Mouse (Mus musculus) 416B (cell line): ENCODE measurements around the gene Tceal7.
"Not testable (repeated sequence)": the region's sequence is repeated elsewhere in the genome, so short reads cannot be mapped to it uniquely, and the experiment has no call there.

ENCODE experiments used
- DNase-seq: peaks from one replicate; pipeline ENCODE4 v3.0.0; 2011; ENCODE audit warnings: low read depth

The Tceal7 gene

DNA sequence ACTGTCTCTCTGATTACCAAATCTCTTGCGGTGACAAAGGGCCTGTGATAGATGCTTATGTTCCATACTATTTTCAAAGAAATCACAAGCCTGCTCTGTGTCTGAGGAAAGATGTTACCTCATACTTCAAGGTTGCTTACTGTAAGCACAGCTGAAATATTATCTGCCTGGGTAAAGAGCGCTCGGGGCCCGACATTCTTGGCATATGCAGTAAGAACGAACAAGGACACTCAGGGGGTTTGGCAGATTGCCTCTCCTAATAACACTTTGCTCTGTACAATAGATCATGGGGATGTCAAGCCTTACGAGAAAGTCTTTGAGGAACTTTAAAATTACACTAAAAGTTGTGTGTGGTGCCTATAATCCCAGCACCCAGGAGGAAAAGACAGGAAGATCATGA is 34.2 kb downstream of the Tceal7 start:
- DNase-seq: no peak

- DNase-seq: no peak
Observed at GRCm38 (mm10) chrX:136249671-136250070, 35.1 kb downstream of the Tceal7 start.

- no peak for DNase-seq
Observed at GRCm38 (mm10) chrX:136252023-136252729, 37.6 kb downstream of the Tceal7 start.

DNA sequence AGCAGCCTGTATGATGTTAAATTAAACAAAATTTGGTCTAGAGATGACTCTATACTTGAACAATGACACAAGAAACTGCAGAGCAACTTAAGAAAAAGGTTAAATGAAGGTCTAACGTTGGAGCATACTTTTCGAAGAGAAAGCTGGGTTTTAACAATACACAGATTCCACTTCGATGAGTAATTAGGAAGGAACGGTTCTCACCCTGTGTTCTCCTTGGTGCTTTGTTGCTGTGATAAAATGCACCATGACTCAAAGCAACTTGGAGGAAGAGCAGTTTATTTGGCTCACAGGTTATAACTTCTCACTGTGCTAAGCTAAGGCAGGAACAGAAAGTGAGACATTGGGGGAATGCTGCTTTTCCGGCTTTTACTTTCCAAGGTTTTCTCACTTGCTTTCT is 53.1 kb downstream of the Tceal7 start:
- no peak for DNase-seq

DNA sequence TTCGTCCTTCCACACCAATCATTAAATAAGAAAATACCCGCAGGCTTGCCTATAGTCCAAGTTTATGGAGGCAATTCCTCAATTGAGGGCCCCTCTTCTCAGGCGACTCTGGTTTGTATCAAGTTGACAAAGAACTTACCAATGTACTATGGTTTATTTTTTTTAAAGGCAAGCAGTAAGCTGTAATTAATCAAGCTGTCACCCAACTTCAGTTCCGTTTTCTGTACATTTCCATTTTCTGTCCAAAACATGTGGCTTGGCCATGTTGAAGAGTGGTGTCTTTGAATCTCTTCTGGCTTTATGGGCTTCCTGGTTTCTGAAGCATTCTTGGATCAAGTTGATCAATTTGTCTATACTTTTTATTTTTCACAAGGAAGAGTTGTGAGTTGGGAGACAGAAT is 53.6 kb downstream of the Tceal7 start:
- no peak for DNase-seq

GRCm38 (mm10) chrX:136269743-136270392 is 55.3 kb downstream of the Tceal7 start, which contains the start of gene Bex3:
TSS of gene Bex3 (plus strand) at chrX:136270253.
- not testable (repeated sequence) for DNase-seq

DNA sequence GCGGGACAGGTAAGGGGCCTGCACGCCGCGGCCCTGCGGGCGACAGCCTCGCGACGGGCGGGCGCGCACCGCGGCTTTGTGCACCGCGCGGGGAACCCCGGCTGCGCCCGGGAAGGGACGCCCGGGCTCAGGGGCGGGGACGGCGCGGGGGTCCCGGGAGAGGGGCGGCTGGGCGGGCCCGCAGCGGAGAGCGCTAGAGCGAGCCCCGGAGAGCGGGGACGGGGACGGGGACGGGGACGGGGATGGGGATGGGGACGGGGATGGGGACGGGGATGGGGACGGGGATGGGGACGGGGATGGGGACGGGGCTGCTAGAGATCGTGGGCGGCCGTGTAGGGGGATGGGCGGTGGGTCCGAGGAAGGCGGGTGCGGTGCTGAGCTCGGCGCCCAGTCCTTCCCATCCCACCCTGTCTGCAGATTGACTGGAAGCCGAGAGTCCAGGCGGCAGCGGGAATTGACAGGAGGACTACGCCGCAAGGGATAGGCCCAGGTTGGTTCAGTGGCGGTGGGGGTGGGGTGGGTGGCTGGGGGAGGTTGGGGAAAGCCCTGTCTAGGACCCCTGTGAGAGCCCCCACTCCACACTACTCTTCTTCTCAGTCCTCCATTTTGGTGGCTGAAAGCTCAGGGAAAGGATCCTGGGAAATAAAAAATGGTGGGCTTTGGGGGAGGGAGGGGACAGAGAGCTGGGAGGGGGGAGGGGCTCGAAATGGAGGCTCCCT is 56.0 kb downstream of the Tceal7 start:
- not testable (repeated sequence) for DNase-seq

DNA sequence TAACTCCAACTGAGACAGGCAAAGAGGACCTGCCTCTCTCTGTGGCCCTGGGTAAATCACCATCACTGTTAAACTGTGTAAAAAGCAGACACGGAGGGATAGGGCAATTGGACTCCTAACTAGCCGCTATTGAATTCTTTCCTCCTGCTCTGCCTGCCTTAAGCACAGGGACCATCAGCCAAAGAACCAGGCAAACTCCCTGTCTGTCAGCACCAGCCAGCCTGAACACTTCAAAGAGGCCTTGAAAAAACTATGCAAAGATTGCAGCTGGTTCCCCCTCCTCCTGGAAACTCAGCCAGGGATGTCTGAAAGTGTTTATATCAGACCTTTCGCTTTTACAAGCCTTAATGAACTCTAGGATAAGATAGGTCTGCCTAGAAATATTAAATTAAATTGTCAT is 60.0 kb downstream of the Tceal7 start:
- no peak for DNase-seq

DNA sequence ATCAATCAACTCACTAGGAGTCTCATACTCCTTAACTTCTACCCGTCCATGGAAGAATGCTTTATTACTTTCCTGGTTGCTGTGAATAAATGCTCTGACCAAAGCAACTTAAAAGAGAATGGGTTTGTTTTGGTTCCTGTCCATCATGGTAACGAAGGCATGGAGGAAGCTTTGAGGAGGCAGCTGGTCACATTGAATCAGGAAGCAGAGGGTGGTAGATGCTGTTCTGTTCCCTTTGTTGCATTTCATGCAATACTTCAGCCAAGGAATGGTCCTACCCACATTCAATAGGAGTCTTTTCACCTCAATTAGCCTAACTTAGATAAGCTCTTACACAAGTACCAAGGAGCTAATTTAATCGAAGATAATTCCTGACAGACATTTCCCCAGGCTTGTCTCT is 60.8 kb downstream of the Tceal7 start:
- no peak for DNase-seq
